Mouse (Mus musculus) hindbrain, embryonic 14.5 days (tissue): ENCODE measurements around the gene Tnfrsf21. TPM values are rescaled to one million over a fixed set of nuclear protein-coding genes. Genes with fewer than 3 reads are reported as not detected.

Experiments
- ATAC-seq: fragments of 200-750 bp; cut with Nextera tagmentation; 2 replicates; pipeline ENCODE4 v1.8.0; 2017; ENCODE audit warnings: moderate number of reproducible peaks, mild to moderate bottlenecking, moderate TSS enrichment, moderate library complexity; ENCODE audit not compliant: low FRiP score
- DNase-seq: peaks from one replicate; pipeline ENCODE4 v3.0.0-alpha.2; 2015; ENCODE audit warnings: low spot score
- H3K27ac ChIP-seq: fragments of 300-500 bp; sonication (generic); 2 replicates; pipeline ENCODE4 v1.5.1; 2014; ENCODE audit warnings: mild to moderate bottlenecking, moderate library complexity
- H3K27me3 ChIP-seq: fragments of 300-500 bp; sonication (generic); 2 replicates; pipeline ENCODE4 v1.6.1; 2014; ENCODE audit warnings: mild to moderate bottlenecking, low read length, mixed read lengths; ENCODE audit not compliant: control insufficient read depth, insufficient read depth
- H3K36me3 ChIP-seq: fragments of 300-500 bp; sonication (generic); replicated peaks from 2 replicates; pipeline ENCODE4 v1.6.1; 2014; ENCODE audit not compliant: control insufficient read depth, insufficient read depth
- H3K4me1 ChIP-seq: fragments of 300-500 bp; sonication (generic); replicated peaks from 2 replicates; pipeline ENCODE4 v1.6.1; 2014; ENCODE audit warnings: antibody characterized with exemption, low read length, mixed read lengths; ENCODE audit not compliant: control insufficient read depth, insufficient read depth
- H3K4me2 ChIP-seq: fragments of 300-500 bp; sonication (generic); replicated peaks from 2 replicates; pipeline ENCODE4 v1.6.1; 2014; ENCODE audit warnings: mild to moderate bottlenecking, moderate library complexity
- H3K4me3 ChIP-seq: fragments of 300-500 bp; sonication (generic); replicated peaks from 2 replicates; pipeline ENCODE4 v1.5.1; 2014; ENCODE audit warnings: mild to moderate bottlenecking, low read length
- H3K9ac ChIP-seq: fragments of 300-500 bp; sonication (generic); 2 replicates; pipeline ENCODE4 v1.6.1; 2014
- H3K9me3 ChIP-seq: fragments of 300-500 bp; sonication (generic); 2 replicates; pipeline ENCODE4 v1.6.1; 2016; ENCODE audit warnings: low read length; ENCODE audit not compliant: control insufficient read depth
- WGBS: fragments of 180-500 bp; shearing (Covaris S2); extraction: QIAGEN DNeasy Blood & Tissue Kit; methylation state at CpG from one replicate; pipeline ENCODE4 v1.1.7; 2014; 5-methylcytosine and 5-hydroxymethylcytosine counted together
- polyA plus RNA-seq: library from polyadenylated mRNA; unstranded; fragments of >200 nt; fragmentation: Nextera tagmentation; extraction: Ambion mirVana; gene quantifications from 2 replicates; pipeline ENCODE4 v1.2.1, GENCODE M21; 2014

Gene Tnfrsf21
- polyA plus RNA-seq, 1 experiment from 2014 or later, result 80.7 TPM

DNA sequence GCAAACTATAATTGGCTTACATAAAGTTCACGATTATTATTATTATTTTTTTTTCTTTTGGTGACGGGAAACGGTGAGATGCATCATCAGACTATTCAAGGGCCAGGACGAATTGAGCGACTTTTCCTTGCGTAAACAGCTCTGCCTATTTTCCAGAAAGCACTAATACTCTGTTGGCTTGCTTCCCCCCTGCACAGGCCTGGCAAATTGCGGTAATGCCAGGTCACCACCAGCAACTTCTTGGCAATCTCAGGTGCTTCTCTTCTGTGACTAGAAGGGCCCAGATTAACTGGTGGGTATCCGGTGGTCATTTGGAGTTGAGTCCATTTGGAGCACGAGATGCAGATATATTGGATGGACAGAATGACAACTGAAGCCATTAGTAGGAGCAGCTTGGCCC is 5.7 kb downstream of the Tnfrsf21 start:
- no peaks in the 10 kb centered on the region for H3K9me3 ChIP-seq
- H3K4me3 ChIP-seq, result no peak overlapping the region
- no peak overlapping the region for H3K27ac ChIP-seq
- H3K9ac ChIP-seq, result no peak overlapping the region
- peaks cover 10% of the 10 kb centered on the region for H3K4me1 ChIP-seq
- DNase-seq (no peak), ATAC-seq (no peak)
- 96% methylated on average over 9 of the region's 9 CpGs for WGBS
- H3K36me3 ChIP-seq, result peaks cover 27% of the 10 kb centered on the region
- no peak overlapping the region for H3K4me2 ChIP-seq
- H3K27me3 ChIP-seq, result no peaks in the 10 kb centered on the region

DNA sequence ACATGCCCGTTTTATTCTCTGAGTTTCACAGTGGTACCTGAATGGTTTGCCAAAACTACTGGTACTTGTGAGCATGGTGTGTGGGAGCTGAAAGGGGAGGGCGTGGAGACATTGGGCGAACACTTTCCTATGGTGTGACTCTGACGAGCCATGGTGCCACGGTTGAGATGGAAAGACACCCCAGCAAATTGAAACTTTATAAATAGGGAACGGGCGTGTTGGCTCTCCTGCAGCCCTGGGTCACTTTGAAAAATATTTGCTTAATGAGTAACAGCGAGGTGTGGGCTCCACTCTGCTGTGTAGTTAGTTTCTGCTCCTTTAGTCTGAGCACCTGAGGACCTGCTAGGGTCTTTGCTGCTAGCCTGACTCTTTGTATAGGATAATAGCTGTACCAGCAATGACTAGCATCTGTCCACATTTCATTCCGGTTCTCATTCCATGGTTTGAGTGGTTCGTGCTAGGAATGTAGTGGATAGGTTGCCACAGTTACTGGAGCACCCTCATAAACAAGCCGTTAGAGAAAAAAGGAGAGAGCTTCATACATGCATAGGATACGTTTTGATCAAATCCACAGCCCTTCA is 7.4 kb downstream of the Tnfrsf21 start:
- WGBS, result 92% methylated on average over 12 of the region's 12 CpGs
- Histone ChIP-seq H3K27ac (no peak overlapping the region), H3K36me3 (peaks cover 27% of the 10 kb centered on the region), H3K4me2 (no peak overlapping the region), H3K9me3 (no peaks in the 10 kb centered on the region), H3K4me1 (peaks cover 6% of the 10 kb centered on the region), H3K4me3 (no peak overlapping the region), H3K27me3 (no peaks in the 10 kb centered on the region), H3K9ac (no peak overlapping the region)
- ATAC-seq (no peak), DNase-seq (no peak)

- Histone ChIP-seq H3K9ac (no peak overlapping the region), H3K4me1 (no peaks in the 10 kb centered on the region)
- WGBS, result 78% methylated on average over 3 of the region's 3 CpGs
Measured at GRCm38 (mm10) chr17:43024531-43024930, 8.2 kb downstream of the Tnfrsf21 start.

GRCm38 (mm10) chr17:43025048-43025447 is 8.7 kb downstream of the Tnfrsf21 start:
- ATAC-seq (no peak), DNase-seq (no peak)
- no peak overlapping the region for H3K27ac ChIP-seq
- H3K9ac ChIP-seq, result no peak overlapping the region
- peaks cover 25% of the 10 kb centered on the region for H3K36me3 ChIP-seq
- no peak overlapping the region for H3K4me2 ChIP-seq
- H3K27me3 ChIP-seq, result no peaks in the 10 kb centered on the region
- H3K4me3 ChIP-seq, result no peak overlapping the region
- H3K9me3 ChIP-seq, result no peaks in the 10 kb centered on the region
- H3K4me1 ChIP-seq, result no peaks in the 10 kb centered on the region
- WGBS, result 88% methylated on average over 6 of the region's 6 CpGs

More at GRCm38 (mm10) chr17:43024531-43024930, 8.2 kb downstream of the Tnfrsf21 start:
- DNase-seq, result no peak
- Histone ChIP-seq H3K27ac (no peak overlapping the region), H3K27me3 (no peaks in the 10 kb centered on the region), H3K36me3 (peaks cover 27% of the 10 kb centered on the region), H3K4me2 (no peak overlapping the region), H3K9me3 (no peaks in the 10 kb centered on the region), H3K4me3 (no peak overlapping the region)
- no peak for ATAC-seq

DNA sequence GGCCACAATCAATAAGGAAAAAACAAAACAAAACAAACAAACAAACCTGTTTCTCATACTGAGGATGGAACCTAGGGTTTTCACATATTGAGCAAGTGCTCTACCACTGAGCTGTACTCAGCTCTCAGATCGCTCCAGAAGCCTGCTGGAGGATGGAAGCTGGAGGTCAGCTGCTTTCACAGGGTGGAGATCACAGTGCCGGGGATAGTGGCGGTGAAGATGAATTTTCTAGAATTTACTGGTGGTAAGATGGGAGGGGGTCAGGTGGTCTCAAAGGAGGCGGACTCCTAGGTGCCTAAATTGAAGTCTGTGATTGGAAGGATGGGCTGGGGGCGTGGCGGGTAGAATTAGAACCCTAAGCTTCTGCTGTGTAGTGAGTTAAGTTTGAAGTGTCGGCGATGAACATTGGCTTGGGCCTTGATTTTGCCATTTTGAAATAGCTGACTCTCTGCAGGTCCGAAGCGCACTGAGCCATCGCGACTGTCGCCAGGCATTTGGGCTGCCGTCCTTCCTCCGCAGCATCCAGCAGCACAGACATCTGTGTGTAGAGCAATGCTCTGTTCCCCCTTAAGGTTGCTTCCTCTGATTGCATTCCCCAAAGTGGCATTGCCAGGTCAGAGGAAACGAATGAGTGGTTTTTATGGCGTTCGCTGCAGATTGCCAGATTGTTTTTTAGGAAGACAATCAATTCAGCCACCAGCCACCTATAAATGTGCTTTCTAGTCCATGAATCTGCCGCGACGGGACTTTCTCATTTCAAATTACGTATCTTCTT is 9.7 kb downstream of the Tnfrsf21 start:
- H3K36me3 ChIP-seq, result peaks cover 15% of the 10 kb centered on the region; the same call in 1 of the 2 replicates
- H3K27me3 ChIP-seq, result no peaks in the 10 kb centered on the region
- H3K4me3 ChIP-seq, result no peak overlapping the region
- H3K27ac ChIP-seq, result no peak overlapping the region
- H3K4me2 ChIP-seq, result no peak overlapping the region; the same call in 1 of the 2 replicates
- ATAC-seq (no peak), DNase-seq (no peak)
- H3K9me3 ChIP-seq, result no peaks in the 10 kb centered on the region
- no peak overlapping the region for H3K9ac ChIP-seq
- WGBS, result 84% methylated on average over 22 of the region's 22 CpGs
- no peaks in the 10 kb centered on the region; the same call in 1 of the 2 replicates for H3K4me1 ChIP-seq

DNA sequence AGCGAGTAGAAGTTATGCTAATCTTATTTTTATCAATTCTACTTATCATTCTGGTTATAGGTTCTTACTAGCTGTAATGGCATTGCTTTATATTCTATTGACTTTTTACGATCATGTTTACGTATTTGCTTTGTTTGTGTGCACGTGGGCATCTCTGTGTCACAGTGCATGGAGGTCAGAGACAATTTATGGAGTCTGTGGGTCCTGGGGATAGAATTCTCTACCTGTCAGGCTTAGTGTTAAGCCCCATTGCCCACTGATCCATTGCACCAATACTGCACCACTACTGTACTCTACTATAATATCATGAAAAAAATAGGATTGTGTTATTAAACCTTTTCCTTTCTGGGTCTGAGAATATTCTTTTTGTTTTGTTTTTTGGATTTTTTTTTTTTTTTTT is 10.4 kb downstream of the Tnfrsf21 start:
- Histone ChIP-seq H3K4me2 (no peak overlapping the region), H3K36me3 (peaks cover 11% of the 10 kb centered on the region; the same call in 1 of the 2 replicates), H3K9ac (no peak overlapping the region), H3K9me3 (no peaks in the 10 kb centered on the region), H3K27ac (no peak overlapping the region), H3K27me3 (no peaks in the 10 kb centered on the region), H3K4me3 (no peak overlapping the region), H3K4me1 (no peaks in the 10 kb centered on the region; the same call in 1 of the 2 replicates)
- 87% methylated on average over 4 of the region's 4 CpGs for WGBS
- no peak for DNase-seq
- no peak for ATAC-seq

GRCm38 (mm10) chr17:43029546-43029945 is 13.2 kb downstream of the Tnfrsf21 start:
- no peaks in the 10 kb centered on the region for H3K36me3 ChIP-seq
- DNase-seq, result no peak
- H3K9ac ChIP-seq, result no peak overlapping the region
- WGBS, result 87% methylated on average over 3 of the region's 3 CpGs
- no peaks in the 10 kb centered on the region for H3K27me3 ChIP-seq
- H3K4me1 ChIP-seq, result no peaks in the 10 kb centered on the region; the same call in 1 of the 2 replicates
- H3K4me2 ChIP-seq, result no peak overlapping the region
- ATAC-seq, result no peak
- no peak overlapping the region for H3K27ac ChIP-seq
- no peak overlapping the region for H3K4me3 ChIP-seq
- no peaks in the 10 kb centered on the region for H3K9me3 ChIP-seq

DNA sequence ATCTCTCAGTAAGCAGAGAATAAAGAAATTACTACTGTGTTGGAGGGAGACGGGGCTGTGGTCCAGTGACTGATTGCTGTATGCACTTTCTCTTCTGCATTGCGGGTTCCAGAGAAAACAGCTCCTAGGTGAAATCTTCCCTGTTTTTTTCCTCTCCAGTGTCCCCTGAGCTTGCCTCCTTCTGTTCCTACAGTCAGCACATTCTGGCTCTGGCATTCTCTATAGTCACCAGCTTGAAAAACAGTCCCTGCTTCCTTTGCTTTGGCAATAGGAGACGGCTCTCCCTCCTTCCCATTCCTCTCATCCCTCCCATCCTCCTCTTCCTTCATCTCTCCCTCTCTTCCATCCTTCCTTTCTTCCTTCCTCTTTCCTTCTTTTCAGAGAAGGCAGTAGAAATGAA is 13.9 kb downstream of the Tnfrsf21 start:
- H3K27me3 ChIP-seq, result no peaks in the 10 kb centered on the region
- 78% methylated on average over 3 of the region's 3 CpGs for WGBS
- H3K9ac ChIP-seq, result no peak overlapping the region
- H3K4me2 ChIP-seq, result no peak overlapping the region
- ATAC-seq (no peak), DNase-seq (no peak)
- no peak overlapping the region for H3K27ac ChIP-seq
- H3K9me3 ChIP-seq, result no peaks in the 10 kb centered on the region
- no peaks in the 10 kb centered on the region; the same call in 1 of the 2 replicates for H3K4me1 ChIP-seq
- no peak overlapping the region for H3K4me3 ChIP-seq
- no peaks in the 10 kb centered on the region for H3K36me3 ChIP-seq

DNA sequence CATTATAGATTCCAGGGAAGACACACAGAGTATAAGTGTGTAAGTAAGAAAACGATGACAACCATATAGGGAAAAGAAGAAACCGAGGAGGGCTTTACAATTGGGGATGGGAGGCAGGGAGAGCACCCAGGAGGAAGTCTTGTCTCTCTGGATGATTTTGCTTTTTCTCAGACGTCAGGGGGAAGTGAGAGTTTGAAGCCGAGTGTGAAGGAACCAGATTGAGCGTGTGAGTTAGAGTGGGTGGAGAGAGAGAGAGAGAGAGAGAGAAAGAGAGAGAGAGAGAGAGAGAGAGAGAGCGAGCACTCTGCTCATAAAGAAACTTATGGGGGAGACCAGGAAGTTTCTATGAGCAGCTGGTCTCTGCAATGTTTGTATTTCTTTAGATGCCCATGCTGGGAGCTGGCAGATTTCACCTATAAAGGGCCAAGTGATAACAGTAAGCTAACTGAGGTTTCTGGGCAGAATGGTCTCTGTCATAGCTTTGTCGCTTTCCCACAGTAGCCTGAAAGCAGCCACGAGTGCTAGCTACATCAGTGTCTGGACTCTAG is 16.2 kb downstream of the Tnfrsf21 start:
- H3K27me3 ChIP-seq, result no peaks in the 10 kb centered on the region
- H3K4me3 ChIP-seq, result no peak overlapping the region
- no peak overlapping the region for H3K9ac ChIP-seq
- no peak overlapping the region for H3K4me2 ChIP-seq
- H3K4me1 ChIP-seq, result no peaks in the 10 kb centered on the region; the same call in 1 of the 2 replicates
- H3K9me3 ChIP-seq, result no peaks in the 10 kb centered on the region
- H3K36me3 ChIP-seq, result peaks cover 2% of the 10 kb centered on the region; the same call in 1 of the 2 replicates
- 87% methylated on average over 8 of the region's 8 CpGs for WGBS
- no peak for ATAC-seq
- DNase-seq, result no peak
- H3K27ac ChIP-seq, result no peak overlapping the region
